Mouse (Mus musculus) hindbrain, embryonic 12.5 days (tissue): ENCODE results near the gene Prelid1. TPM values are rescaled to one million over a fixed set of nuclear protein-coding genes. Genes with fewer than 3 reads are reported as not detected.

Experiments
- ATAC-seq: fragments of 200-750 bp; cut with Nextera tagmentation; 2 replicates; pipeline ENCODE4 v1.8.0; 2017; ENCODE audit warnings: moderate TSS enrichment; ENCODE audit not compliant: low FRiP score
- H3K27ac ChIP-seq: fragments of 300-500 bp; sonication (generic); 2 replicates; pipeline ENCODE4 v1.5.1; 2016; ENCODE audit warnings: mild to moderate bottlenecking
- H3K27me3 ChIP-seq: fragments of 300-500 bp; sonication (generic); 2 replicates; pipeline ENCODE4 v1.6.1; 2016; ENCODE audit warnings: mild to moderate bottlenecking
- H3K36me3 ChIP-seq: fragments of 300-500 bp; sonication (generic); 2 replicates; pipeline ENCODE4 v1.6.1; 2016; ENCODE audit warnings: mild to moderate bottlenecking
- H3K4me1 ChIP-seq: fragments of 300-500 bp; sonication (generic); 2 replicates; pipeline ENCODE4 v1.6.1; 2016
- H3K4me2 ChIP-seq: fragments of 300-500 bp; sonication (generic); replicated peaks from 2 replicates; pipeline ENCODE4 v1.6.1; 2016; ENCODE audit warnings: mild to moderate bottlenecking
- H3K4me3 ChIP-seq: fragments of 300-500 bp; sonication (generic); 2 replicates; pipeline ENCODE4 v1.5.1; 2016; ENCODE audit warnings: mild to moderate bottlenecking
- H3K9ac ChIP-seq: fragments of 300-500 bp; sonication (generic); 2 replicates; pipeline ENCODE4 v1.6.1; 2016; ENCODE audit warnings: mild to moderate bottlenecking, moderate library complexity
- H3K9me3 ChIP-seq: fragments of 300-500 bp; sonication (generic); replicated peaks from 2 replicates; pipeline ENCODE4 v1.6.1; 2016; ENCODE audit warnings: mild to moderate bottlenecking
- WGBS: fragments of 180-500 bp; shearing (Covaris S2); methylation state at CpG from one replicate; pipeline ENCODE4 v1.1.7; 2016; 5-methylcytosine and 5-hydroxymethylcytosine counted together
- polyA plus RNA-seq: library from polyadenylated mRNA; unstranded; fragments of >200 nt; fragmentation: Nextera tagmentation; extraction: Ambion mirVana; gene quantifications from 2 replicates; pipeline ENCODE4 v1.2.1, GENCODE M21; 2016

Prelid1 gene
- polyA plus RNA-seq, 1 experiment from 2014 or later = 344 TPM

DNA sequence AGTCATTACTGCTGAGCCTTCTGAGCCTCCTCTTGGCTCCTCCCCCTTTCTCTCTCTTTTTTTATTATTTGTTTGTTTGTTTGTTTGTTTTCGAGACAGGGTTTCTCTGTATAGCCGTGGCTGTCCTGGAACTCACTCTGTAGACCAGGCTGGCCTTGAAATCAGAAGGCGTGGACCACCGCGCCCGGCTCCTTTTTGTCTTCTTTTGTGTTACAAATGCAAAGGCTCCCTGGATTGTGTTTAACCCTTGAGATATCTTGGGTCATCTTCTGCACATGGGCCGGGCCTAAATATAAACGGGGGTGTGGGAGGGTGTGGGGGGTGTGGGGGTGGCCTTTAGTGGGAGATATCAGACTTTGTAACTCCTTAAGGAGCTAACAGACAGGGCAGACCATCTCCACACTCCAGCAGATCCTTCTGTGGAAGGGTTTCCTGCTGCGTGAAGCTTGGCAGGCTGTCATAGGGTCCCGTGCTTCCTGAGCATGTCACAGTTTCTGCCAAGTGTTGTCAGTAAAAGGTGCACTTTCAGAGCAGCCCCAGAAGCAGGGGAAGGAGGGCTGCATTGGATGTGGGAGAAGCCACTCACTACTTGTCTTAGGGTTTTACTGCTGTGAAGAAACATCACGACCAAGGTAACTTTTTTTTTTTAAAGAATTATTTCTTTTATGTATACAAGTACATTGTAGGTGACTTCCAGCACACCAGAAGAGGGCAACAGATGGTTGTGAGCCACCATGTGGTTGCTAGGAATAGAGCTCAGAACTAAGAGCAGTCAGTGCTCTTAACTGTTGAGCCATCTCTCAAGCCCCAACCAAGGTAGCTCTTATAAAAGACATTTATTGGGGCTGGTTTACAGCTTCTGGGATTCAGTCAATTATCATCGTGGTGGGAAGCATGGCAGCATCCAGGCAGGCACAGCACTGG lies 18.1 kb downstream of the Prelid1 start:
- no peak overlapping the region for H3K4me2 ChIP-seq
- no peaks in the 10 kb centered on the region for H3K27me3 ChIP-seq
- 62% methylated on average over 12 of the region's 12 CpGs for WGBS
- no peaks in the 10 kb centered on the region for H3K4me1 ChIP-seq
- no peak overlapping the region for H3K4me3 ChIP-seq
- no peak overlapping the region for H3K27ac ChIP-seq
- no peak overlapping the region for H3K9ac ChIP-seq
- ATAC-seq = no peak
- no peaks in the 10 kb centered on the region for H3K36me3 ChIP-seq
- H3K9me3 ChIP-seq = no peaks in the 10 kb centered on the region

DNA sequence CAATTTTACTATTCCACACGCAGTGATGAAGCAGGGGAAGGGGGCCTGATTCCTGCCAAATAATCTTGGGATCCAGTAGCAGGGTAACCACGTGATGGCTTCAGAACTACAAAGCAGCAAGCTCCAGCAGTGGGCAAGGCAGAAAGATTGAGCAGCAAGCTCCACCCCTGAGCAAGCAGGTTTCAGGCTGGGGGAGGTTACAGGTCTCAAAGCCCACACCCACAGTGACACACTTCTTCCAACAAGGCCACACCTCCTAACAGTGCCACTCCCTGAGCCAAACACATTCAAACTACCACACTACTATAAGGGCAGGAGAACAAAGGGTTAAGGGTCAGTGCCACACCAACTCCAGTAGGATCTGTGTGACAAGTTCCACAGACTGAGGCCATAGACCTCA lies 19.0 kb downstream of the Prelid1 start:
- H3K36me3 ChIP-seq = peaks cover 7% of the 10 kb centered on the region
- 40% methylated on average over 2 of the region's 2 CpGs for WGBS
- H3K4me1 ChIP-seq = no peaks in the 10 kb centered on the region
- no peak overlapping the region for H3K4me2 ChIP-seq
- no peak overlapping the region for H3K9ac ChIP-seq
- H3K9me3 ChIP-seq = no peaks in the 10 kb centered on the region
- no peak overlapping the region for H3K4me3 ChIP-seq
- no peak for ATAC-seq
- no peak overlapping the region for H3K27ac ChIP-seq
- no peaks in the 10 kb centered on the region for H3K27me3 ChIP-seq

DNA sequence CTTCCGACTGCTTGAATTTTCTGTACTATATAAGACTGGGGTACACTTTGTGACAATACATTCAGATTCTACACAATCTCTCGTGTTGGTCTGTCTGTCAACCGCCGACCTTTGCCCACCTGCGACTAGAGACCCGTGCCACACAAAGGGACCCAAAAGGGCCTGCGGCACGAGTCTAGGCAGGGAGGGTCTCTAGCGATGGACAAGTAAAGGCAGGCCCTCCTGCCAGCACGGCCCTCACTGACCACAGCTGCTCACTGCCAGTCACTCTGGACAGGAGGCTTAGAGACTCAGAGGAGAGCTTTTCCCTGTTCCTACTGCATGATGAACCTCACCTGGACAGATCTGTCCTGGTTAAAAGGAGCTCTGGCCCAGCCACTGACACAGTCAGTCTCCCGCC lies 22.2 kb downstream of the Prelid1 start:
- H3K4me1 ChIP-seq = no peaks in the 10 kb centered on the region
- H3K27ac ChIP-seq = no peak overlapping the region
- peaks cover 39% of the 10 kb centered on the region for H3K36me3 ChIP-seq
- no peak overlapping the region for H3K4me2 ChIP-seq
- H3K9me3 ChIP-seq = no peaks in the 10 kb centered on the region
- no peak overlapping the region for H3K9ac ChIP-seq
- WGBS = 38% methylated on average over 11 of the region's 11 CpGs
- no peaks in the 10 kb centered on the region for H3K27me3 ChIP-seq
- H3K4me3 ChIP-seq = no peak overlapping the region
- no peak for ATAC-seq

DNA sequence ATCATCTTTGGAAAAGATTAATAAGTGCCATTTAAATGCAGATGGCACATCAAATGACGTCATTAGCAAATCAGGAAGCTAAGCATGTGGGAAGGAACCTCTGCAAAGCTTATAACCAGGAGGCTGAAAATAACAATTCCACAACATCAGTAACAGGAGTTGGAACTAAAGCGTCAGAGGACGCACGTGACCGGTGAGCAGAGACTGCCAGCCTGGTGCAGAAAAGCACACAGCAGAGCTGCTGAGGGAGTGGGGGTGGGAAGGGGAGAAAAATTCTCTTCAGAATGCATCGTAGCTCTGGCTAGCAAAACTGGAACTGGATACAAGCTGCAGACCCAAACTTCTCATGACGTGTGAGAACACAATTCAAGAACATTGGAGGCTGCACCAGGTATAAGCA lies 24.0 kb downstream of the Prelid1 start:
- Histone ChIP-seq H3K27me3 (no peaks in the 10 kb centered on the region), H3K4me1 (no peaks in the 10 kb centered on the region), H3K9me3 (no peaks in the 10 kb centered on the region), H3K9ac (no peak overlapping the region), H3K4me3 (no peak overlapping the region), H3K4me2 (no peak overlapping the region), H3K36me3 (peaks cover 56% of the 10 kb centered on the region), H3K27ac (no peak overlapping the region)
- no peak for ATAC-seq
- 89% methylated on average over 7 of the region's 7 CpGs for WGBS

DNA sequence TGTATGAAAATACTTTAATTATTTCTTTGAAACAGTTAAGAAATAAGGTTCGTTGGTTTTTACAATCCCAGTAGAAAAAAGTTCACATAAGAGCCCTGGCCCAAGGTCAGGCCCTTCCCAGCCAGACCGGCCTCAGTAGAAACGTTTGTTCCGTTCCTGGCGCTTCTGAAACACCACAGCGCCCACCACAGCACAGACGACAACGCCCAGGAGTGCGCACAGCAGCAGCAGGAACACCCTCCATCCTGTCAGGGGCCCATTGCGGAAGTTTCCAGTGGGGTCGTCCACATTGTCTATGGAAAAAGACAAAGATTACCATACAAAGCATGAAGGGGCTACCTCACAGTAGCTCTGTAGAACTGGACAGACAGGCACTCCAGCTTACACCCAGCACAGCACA lies 26.4 kb downstream of the Prelid1 start:
- no peak for ATAC-seq
- Histone ChIP-seq H3K4me1 (no peaks in the 10 kb centered on the region), H3K9me3 (no peaks in the 10 kb centered on the region), H3K27me3 (no peaks in the 10 kb centered on the region), H3K36me3 (peaks cover 75% of the 10 kb centered on the region), H3K27ac (no peak overlapping the region), H3K4me2 (no peak overlapping the region), H3K4me3 (no peak overlapping the region), H3K9ac (no peak overlapping the region)
- 86% methylated on average over 11 of the region's 11 CpGs for WGBS

DNA sequence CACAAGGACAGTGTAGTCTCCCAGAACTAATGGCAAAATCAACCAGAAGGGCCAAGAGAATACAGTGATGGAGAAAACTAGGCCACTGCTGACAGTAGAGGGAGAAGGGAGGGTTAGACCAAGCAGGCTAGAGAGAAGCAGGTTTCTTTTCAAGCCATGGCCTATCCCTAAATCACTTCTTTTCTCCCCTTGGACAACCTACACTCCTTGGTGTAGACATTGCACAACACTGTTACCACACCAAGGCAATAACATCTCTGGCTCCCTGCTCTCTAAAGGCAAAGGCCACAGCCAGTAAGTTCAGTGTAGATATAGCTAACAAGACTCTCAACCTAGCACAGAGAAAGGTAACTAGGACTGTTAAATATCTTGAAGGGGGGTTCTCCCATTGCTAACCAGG lies 40.8 kb downstream of the Prelid1 start:
- Histone ChIP-seq H3K4me1 (peaks cover 19% of the 10 kb centered on the region), H3K36me3 (peaks cover 32% of the 10 kb centered on the region), H3K9me3 (no peaks in the 10 kb centered on the region), H3K4me2 (peak overlapping the region; percentile 91), H3K27me3 (0 out of 2 replicates have a peak, but pooled peaks cover 5% of the 10 kb centered on the region), H3K27ac (no peak overlapping the region), H3K4me3 (peak overlapping the region; percentile 97), H3K9ac (peak overlapping the region; percentile 92; the same call in 1 of the 2 replicates)
- ATAC-seq = no peak

DNA sequence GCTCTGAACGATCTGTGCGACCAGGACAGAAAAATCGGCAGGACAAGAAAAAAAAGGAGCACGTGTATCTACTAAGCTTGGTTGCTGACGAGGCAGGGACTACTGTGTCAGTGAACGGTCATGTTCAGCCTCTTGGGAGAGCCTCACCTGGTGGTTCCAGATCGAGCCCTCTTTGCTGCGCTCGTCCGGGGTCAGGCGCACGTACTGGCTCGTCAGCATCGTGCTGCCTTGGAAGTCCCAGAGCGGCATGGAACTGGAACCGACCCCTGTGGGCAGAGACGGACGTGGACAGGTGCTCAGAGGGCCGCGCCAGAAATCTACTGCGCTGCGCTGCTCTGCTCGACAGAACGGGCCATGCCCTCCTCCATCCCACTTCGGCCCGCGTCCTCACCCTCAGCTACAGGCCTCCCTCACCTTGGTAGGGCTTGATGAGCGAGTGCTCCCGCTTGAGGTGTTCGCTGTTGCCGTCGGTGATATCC lies 41.7 kb downstream of the Prelid1 start:
- H3K27ac ChIP-seq = peak overlapping the region; percentile 93
- peaks cover 24% of the 10 kb centered on the region for H3K36me3 ChIP-seq
- H3K27me3 ChIP-seq = 0 out of 2 replicates have a peak, but pooled peaks cover 5% of the 10 kb centered on the region
- H3K4me1 ChIP-seq = peaks cover 19% of the 10 kb centered on the region
- H3K9ac ChIP-seq = peak overlapping the region; percentile 92
- 1% methylated on average over 32 of the region's 32 CpGs for WGBS
- no peaks in the 10 kb centered on the region for H3K9me3 ChIP-seq
- ATAC-seq = peak; percentile 62; the same call in 1 of the 2 replicates
- peak overlapping the region; percentile 97 for H3K4me3 ChIP-seq
- peak overlapping the region; percentile 91 for H3K4me2 ChIP-seq

DNA sequence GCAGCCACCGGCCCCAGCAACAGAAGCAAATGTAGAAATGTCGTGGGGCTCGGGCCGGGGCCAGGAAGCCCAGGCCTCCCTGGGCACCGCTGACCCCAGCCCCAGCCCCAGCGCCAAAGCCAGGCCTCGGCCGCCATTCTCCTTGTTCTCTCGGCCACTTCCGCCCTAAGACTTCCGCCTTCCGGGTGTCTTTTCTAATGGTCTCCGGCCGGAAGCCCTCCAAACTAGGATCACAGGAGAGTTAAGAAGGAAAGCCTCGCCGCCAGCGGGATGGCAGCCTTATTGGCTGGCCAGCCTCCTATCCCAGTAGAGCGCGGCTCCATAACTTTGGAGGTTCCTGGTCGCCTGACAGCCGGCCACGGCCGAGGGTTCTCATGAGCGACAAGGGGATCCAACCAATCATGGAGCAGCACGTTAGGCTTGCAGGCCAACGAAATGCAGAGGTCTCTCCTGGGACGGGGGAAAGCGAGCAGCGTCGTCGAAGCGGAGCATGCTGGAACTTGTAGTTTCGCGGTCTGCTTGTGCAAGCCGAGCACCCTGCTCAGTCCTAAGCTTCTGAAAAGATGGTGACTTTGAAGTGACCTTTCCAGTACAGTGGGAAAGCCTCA lies 42.3 kb downstream of the Prelid1 start, which contains the start of gene Lman2:
Gene Lman2 (minus strand): TSS at position 331 of the 608 bp plus-strand sequence.
- Histone ChIP-seq H3K27me3 (0 out of 2 replicates have a peak, but pooled peaks cover 5% of the 10 kb centered on the region), H3K36me3 (peaks cover 20% of the 10 kb centered on the region), H3K4me1 (peaks cover 19% of the 10 kb centered on the region), H3K27ac (peak within 1 kb of the TSS; percentile 93), H3K9ac (peak within 1 kb of the TSS; percentile 92), H3K4me2 (peak within 1 kb of the TSS; percentile 91), H3K4me3 (peak within 1 kb of the TSS; percentile 97), H3K9me3 (no peaks in the 10 kb centered on the region)
- WGBS = 0% methylated on average over 35 of the region's 35 CpGs
- peak; percentile 99 for ATAC-seq

DNA sequence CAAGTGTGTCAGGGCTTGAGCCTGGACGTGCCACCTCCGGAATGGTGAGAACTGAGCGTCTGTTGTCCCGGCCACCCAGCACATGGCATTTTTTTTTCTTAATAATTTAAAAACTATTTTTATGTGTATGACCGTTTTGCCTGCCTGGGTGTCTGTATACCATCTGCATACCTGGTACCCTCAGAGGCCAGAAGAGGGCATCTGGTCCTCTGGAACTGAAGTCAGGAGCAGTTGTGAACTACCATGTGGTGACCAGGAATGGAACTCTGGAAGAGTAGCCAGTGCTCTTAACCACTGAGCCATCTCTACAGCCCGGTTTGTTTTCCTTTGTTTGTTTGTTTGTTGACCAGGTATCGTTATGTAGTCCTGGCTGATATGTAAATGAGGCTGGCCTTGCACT lies 48.1 kb downstream of the Prelid1 start:
- H3K36me3 ChIP-seq = no peaks in the 10 kb centered on the region
- H3K4me1 ChIP-seq = no peaks in the 10 kb centered on the region
- no peak overlapping the region for H3K4me2 ChIP-seq
- no peak overlapping the region for H3K27ac ChIP-seq
- WGBS = 81% methylated on average over 7 of the region's 7 CpGs
- no peak overlapping the region for H3K4me3 ChIP-seq
- H3K9me3 ChIP-seq = no peaks in the 10 kb centered on the region
- H3K9ac ChIP-seq = no peak overlapping the region
- no peak for ATAC-seq
- H3K27me3 ChIP-seq = peaks cover 25% of the 10 kb centered on the region

DNA sequence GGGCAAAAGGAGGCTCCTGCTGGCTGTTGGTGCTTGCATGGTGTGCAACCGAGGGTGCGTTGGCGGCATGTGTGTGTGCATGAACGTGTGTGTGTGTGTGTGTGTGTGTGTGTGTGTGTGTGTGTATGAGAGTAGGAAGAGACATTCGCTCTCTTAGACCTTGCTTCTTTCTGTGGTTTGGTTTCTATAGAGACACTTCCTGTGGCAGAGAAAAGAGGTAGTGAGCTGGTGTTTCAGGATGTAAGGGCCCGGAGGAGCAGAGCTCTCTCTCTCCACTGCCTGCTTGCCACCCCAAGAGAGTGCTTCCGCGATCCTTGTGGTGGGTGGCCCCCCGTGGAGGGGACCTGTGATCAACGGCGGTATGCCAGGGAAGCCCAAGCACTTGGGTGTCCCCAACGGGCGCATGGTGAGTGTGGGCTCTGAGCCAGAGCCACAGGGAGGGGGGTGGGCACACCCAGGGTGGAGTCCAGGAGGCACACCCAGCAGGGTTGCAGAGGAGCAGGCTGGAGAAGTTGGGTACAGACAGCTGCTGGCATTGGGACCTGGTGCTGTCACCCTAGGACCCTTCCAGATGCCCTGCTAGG lies 49.3 kb downstream of the Prelid1 start, which contains the start of gene Rgs14:
Gene Rgs14 (plus strand): TSS at position 202 of the 584 bp plus-strand sequence.
- no peak for ATAC-seq
- Histone ChIP-seq H3K9ac (no peak within 1 kb of the TSS), H3K9me3 (no peaks in the 10 kb centered on the region), H3K27ac (no peak within 1 kb of the TSS), H3K4me2 (no peak within 1 kb of the TSS), H3K36me3 (no peaks in the 10 kb centered on the region), H3K4me1 (no peaks in the 10 kb centered on the region), H3K27me3 (peaks cover 35% of the 10 kb centered on the region), H3K4me3 (no peak within 1 kb of the TSS)
- 70% methylated on average over 13 of the region's 13 CpGs for WGBS

DNA sequence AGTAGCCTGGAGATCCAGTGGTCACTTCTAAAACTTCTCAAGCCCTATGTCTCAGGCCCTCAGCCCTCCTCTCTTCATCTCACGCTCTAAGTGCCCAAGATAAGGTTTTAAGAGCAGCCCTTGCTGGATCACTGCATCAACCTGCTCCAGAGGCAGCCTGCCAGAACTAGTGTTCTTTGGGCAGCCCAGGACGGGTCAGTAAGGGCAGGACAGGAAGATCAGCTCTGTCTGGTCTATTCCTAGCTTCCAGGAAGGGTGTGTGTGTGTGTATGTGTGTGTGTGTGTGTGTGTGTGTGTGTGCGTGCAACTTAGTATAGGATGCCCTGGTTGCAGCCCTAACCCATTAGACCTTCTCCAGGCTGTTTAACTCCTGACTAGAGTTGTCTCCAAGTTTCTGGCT lies 49.9 kb downstream of the Prelid1 start:
- no peaks in the 10 kb centered on the region for H3K4me1 ChIP-seq
- H3K27ac ChIP-seq = no peak overlapping the region
- ATAC-seq = no peak
- 68% methylated on average over 3 of the region's 3 CpGs for WGBS
- no peak overlapping the region for H3K4me3 ChIP-seq
- no peaks in the 10 kb centered on the region for H3K9me3 ChIP-seq
- peaks cover 36% of the 10 kb centered on the region for H3K27me3 ChIP-seq
- H3K4me2 ChIP-seq = no peak overlapping the region
- no peaks in the 10 kb centered on the region for H3K36me3 ChIP-seq
- no peak overlapping the region for H3K9ac ChIP-seq

DNA sequence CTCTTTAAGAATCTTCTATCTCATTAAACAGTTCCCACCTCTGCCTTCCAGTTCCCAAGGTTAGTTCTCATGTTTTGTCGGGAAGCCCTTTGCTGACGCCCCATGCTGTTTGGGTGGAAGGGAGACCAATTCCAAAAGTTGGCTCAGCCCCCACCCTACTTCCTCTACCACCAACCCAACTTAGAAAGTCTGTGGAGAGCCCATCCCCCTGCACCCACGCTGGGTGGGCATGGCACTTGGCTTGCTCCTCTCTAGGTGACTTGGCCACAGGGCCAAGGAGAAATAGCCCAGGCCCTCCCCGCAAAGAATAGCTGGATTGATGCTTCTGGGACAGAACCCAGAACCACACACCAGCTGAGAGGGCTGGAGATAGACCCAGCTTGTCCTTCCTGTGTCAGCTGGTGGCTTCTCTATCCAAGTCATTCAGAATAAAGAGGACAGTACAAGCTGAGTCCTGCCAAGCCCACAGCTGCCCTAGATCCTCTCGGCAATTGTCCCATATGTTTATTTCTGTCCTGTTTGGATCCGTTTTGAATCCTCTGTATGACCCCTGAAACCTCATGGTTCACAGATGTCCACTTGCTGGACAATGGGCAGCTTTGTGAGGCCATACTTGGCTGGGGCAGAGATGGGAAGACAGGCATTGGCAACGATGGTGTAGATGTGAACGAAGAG lies 50.8 kb downstream of the Prelid1 start:
- Histone ChIP-seq H3K9ac (no peak overlapping the region), H3K27ac (no peak overlapping the region), H3K4me3 (no peak overlapping the region), H3K27me3 (peaks cover 35% of the 10 kb centered on the region), H3K9me3 (no peaks in the 10 kb centered on the region), H3K4me1 (no peaks in the 10 kb centered on the region), H3K36me3 (no peaks in the 10 kb centered on the region), H3K4me2 (no peak overlapping the region)
- WGBS = 67% methylated on average over 8 of the region's 8 CpGs
- ATAC-seq = no peak
